Mouse (Mus musculus) stomach, embryonic 15.5 days (tissue): Measurements from ENCODE around the gene Fam243. TPM values are rescaled to one million over a fixed set of nuclear protein-coding genes. Genes with fewer than 3 reads are reported as not detected.

Experiments
- ATAC-seq: fragments of 200-750 bp; cut with Nextera tagmentation; 2 replicates; pipeline ENCODE4 v1.8.0; 2017; ENCODE audit warnings: low read depth, moderate number of reproducible peaks, moderate TSS enrichment; ENCODE audit not compliant: insufficient read depth, low FRiP score
- H3K27ac ChIP-seq: fragments of 300-500 bp; sonication (generic); 2 replicates; pipeline ENCODE4 v1.5.1; 2015; ENCODE audit warnings: mild to moderate bottlenecking, inconsistent platforms
- H3K27me3 ChIP-seq: fragments of 300-500 bp; sonication (generic); replicated peaks from 2 replicates; pipeline ENCODE4 v1.6.1; 2015; ENCODE audit warnings: inconsistent platforms
- H3K36me3 ChIP-seq: fragments of 300-500 bp; sonication (generic); 2 replicates; pipeline ENCODE4 v1.6.1; 2015; ENCODE audit warnings: inconsistent platforms
- H3K4me1 ChIP-seq: fragments of 300-500 bp; sonication (generic); 2 replicates; pipeline ENCODE4 v1.6.1; 2015; ENCODE audit warnings: inconsistent platforms
- H3K4me2 ChIP-seq: fragments of 300-500 bp; sonication (generic); 2 replicates; pipeline ENCODE4 v1.6.1; 2015; ENCODE audit warnings: mild to moderate bottlenecking, inconsistent platforms
- H3K4me3 ChIP-seq: fragments of 300-500 bp; sonication (generic); replicated peaks from 2 replicates; pipeline ENCODE4 v1.5.1; 2015; ENCODE audit warnings: inconsistent platforms
- H3K9ac ChIP-seq: fragments of 300-500 bp; sonication (generic); 2 replicates; pipeline ENCODE4 v1.6.1; 2015; ENCODE audit warnings: inconsistent platforms
- H3K9me3 ChIP-seq: fragments of 300-500 bp; sonication (generic); 2 replicates; pipeline ENCODE4 v1.6.1; 2016; ENCODE audit warnings: inconsistent platforms
- WGBS: fragments of 180-500 bp; shearing (Covaris S2); methylation state at CpG from one replicate; pipeline ENCODE4 v1.1.7; 2015; 5-methylcytosine and 5-hydroxymethylcytosine counted together
- polyA plus RNA-seq: library from polyadenylated mRNA; unstranded; fragments of >200 nt; fragmentation: Nextera tagmentation; extraction: Ambion mirVana; gene quantifications from 2 replicates; pipeline ENCODE4 v1.2.1, GENCODE M21; 2015

Gene Fam243
- polyA plus RNA-seq, 1 experiment from 2014 or later = not detected

GRCm38 (mm10) chr16:92319353-92320109, 1.7 kb downstream of the Fam243 start:
- Histone ChIP-seq H3K36me3 (no peaks in the 10 kb centered on the region), H3K4me3 (no peak overlapping the region), H3K27me3 (no peaks in the 10 kb centered on the region), H3K27ac (no peak overlapping the region), H3K4me2 (no peak overlapping the region), H3K4me1 (0 out of 2 replicates have a peak, but pooled peaks cover 2% of the 10 kb centered on the region), H3K9me3 (no peaks in the 10 kb centered on the region), H3K9ac (no peak overlapping the region)
- 58% methylated on average over 20 of the region's 20 CpGs for WGBS
- no peak for ATAC-seq

DNA sequence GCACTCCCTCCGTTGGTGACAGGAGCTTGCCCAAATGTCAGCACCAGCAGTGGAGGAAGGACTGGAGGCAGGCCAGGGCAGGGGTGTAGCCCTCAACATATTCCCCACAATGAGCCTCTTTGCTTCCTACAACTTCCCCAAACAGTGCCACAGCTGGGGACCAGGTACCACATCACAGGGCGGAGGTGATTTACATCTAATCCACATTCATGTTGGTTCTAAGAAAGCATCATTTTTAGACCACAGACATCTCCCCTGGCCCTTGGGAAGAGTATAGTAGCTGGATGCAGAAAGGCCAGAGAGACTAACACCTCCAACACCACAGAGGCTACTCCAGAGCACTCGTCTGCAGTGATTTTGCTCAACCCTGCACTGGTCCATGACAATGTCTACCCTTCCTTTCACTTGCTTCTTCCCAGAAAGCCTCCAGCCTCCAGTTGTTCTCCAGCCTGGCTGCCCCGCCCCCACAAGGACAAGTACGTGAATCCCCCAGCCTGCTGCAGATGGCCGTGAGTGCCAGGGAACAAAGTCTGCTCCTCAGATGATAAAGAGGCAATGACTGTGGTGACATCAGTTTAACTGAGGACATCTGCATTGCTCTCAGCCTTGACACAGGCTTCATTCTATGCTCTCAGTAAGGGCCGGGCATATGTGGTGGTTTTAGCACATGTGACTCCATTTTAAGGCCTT, 5.0 kb downstream of the Fam243 start:
- ATAC-seq = no peak
- Histone ChIP-seq H3K4me2 (no peak overlapping the region), H3K4me1 (no peaks in the 10 kb centered on the region), H3K27ac (no peak overlapping the region), H3K36me3 (peaks cover 5% of the 10 kb centered on the region; the same call in 1 of the 2 replicates), H3K27me3 (no peaks in the 10 kb centered on the region), H3K9me3 (no peaks in the 10 kb centered on the region), H3K4me3 (no peak overlapping the region), H3K9ac (no peak overlapping the region)
- WGBS = 71% methylated on average over 7 of the region's 7 CpGs

DNA sequence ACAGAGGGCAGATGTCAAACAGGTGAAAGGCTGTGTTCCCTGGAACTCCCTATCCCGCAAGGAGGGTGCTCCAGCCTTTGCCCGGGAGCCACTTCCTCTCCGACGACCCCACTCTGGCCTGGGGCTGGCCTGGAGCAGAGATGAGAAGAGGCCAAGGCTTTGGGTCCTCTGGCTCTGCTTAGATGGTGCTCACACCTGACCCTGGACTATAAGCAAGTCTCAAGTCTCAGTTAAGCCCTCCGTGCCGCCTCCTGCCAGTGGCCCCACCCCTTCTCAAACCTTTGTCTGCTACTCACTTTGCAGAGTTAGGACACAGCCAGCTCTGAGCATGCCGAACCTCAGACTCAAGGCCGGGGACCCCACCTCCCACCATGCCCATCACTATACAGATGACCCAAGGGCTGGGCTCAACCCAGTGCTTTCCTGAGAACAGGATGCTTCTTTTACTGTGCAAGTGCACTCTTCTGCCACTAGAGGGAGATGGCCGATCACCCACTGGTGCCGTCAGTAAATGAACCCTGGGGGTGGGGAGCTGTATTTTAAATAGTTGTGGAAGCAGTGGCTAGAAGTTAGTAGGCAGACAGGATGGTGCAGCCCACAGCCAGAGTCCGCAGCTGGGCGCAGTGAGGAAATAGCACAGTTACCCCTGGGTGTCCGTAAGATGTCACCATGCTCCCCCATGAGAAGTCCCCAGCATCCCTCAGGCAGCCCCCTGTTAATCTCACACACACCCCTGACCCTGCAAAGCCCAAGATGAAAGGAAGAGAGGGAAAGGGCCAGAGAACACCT, 7.1 kb downstream of the Fam243 start:
- Histone ChIP-seq H3K9me3 (no peaks in the 10 kb centered on the region), H3K27me3 (no peaks in the 10 kb centered on the region), H3K36me3 (peaks cover 9% of the 10 kb centered on the region; the same call in 1 of the 2 replicates), H3K4me3 (no peak overlapping the region), H3K27ac (no peak overlapping the region), H3K4me1 (no peaks in the 10 kb centered on the region), H3K4me2 (no peak overlapping the region), H3K9ac (no peak overlapping the region)
- no peak; the same call in 1 of the 2 replicates for ATAC-seq
- WGBS = 55% methylated on average over 13 of the region's 13 CpGs

DNA sequence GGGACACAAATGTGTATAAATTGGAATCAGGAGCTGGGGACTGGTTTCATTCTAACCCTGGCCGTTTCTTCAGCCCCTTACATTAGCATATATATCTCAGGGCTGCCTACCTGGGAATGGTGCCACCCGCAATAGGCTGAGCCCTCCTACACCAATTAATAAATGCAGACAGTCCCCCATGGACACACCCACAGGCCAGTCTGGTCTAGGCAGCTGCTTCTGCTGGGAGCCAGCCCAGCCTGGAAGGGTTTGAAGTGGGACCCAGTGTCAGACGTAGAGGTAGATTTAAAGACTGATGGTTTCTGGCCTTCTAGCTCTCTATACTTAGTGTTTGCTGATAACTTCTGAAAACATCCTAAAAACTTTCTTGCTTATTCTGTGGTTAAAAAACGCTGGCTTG, 12.1 kb downstream of the Fam243 start:
- WGBS = 55% methylated on average over 4 of the region's 4 CpGs
- Histone ChIP-seq H3K4me3 (no peak overlapping the region), H3K9me3 (no peaks in the 10 kb centered on the region), H3K4me2 (no peak overlapping the region), H3K27me3 (no peaks in the 10 kb centered on the region), H3K9ac (no peak overlapping the region), H3K4me1 (no peaks in the 10 kb centered on the region), H3K27ac (no peak overlapping the region), H3K36me3 (peaks cover 24% of the 10 kb centered on the region)
- no peak for ATAC-seq

- ATAC-seq = no peak
- WGBS = 76% methylated on average over 3 of the region's 3 CpGs
These were observed 13.3 kb downstream of the Fam243 start for GRCm38 (mm10) chr16:92307947-92308346.

GRCm38 (mm10) chr16:92305519-92305918, 15.7 kb downstream of the Fam243 start:
- peaks cover 19% of the 10 kb centered on the region for H3K36me3 ChIP-seq
- H3K4me2 ChIP-seq = no peak overlapping the region
- no peaks in the 10 kb centered on the region for H3K27me3 ChIP-seq
- H3K27ac ChIP-seq = no peak overlapping the region
- H3K4me3 ChIP-seq = no peak overlapping the region
- no peak overlapping the region for H3K9ac ChIP-seq
- WGBS = 81% methylated on average over 2 of the region's 2 CpGs
- H3K4me1 ChIP-seq = peaks cover 16% of the 10 kb centered on the region
- H3K9me3 ChIP-seq = no peaks in the 10 kb centered on the region
- ATAC-seq = no peak

More at GRCm38 (mm10) chr16:92307947-92308346, 13.3 kb downstream of the Fam243 start:
- no peak overlapping the region for H3K27ac ChIP-seq
- no peak overlapping the region for H3K4me2 ChIP-seq
- peaks cover 19% of the 10 kb centered on the region for H3K36me3 ChIP-seq
- H3K9me3 ChIP-seq = no peaks in the 10 kb centered on the region
- no peaks in the 10 kb centered on the region for H3K27me3 ChIP-seq
- 0 out of 2 replicates have a peak, but pooled peaks cover under 1% of the 10 kb centered on the region for H3K4me1 ChIP-seq
- H3K4me3 ChIP-seq = no peak overlapping the region
- no peak overlapping the region for H3K9ac ChIP-seq

DNA sequence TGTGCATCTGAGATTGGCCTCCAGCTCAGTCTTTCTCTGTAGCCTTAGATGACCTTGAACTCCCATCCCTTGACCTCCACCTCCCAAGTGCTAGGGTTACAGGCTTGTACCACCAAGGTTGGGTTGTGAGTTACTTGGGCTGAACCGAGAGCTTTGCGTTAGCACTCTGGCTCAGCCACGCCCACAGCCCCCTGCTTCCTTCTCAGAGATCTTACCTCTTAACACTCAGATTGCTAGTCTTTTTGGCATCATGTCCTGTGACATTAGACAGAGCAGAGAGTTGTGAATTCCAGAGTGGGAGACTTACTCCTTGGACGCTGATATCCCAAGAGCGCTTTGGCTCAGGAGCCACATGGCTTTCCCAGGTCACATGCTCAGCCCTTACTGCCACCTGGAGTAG, 18.7 kb downstream of the Fam243 start:
- peaks cover 13% of the 10 kb centered on the region; the same call in 1 of the 2 replicates for H3K36me3 ChIP-seq
- ATAC-seq = no peak; the same call in 1 of the 2 replicates
- H3K4me1 ChIP-seq = peaks cover 16% of the 10 kb centered on the region
- peak overlapping the region; percentile 69 for H3K4me3 ChIP-seq
- no peaks in the 10 kb centered on the region for H3K9me3 ChIP-seq
- H3K4me2 ChIP-seq = peak overlapping the region; percentile 81
- peak overlapping the region; percentile 55 for H3K27ac ChIP-seq
- H3K9ac ChIP-seq = no peak overlapping the region
- WGBS = 55% methylated on average over 5 of the region's 5 CpGs
- no peaks in the 10 kb centered on the region for H3K27me3 ChIP-seq

- Histone ChIP-seq H3K9ac (peak overlapping the region; percentile 59; the same call in 1 of the 2 replicates), H3K36me3 (peaks cover 13% of the 10 kb centered on the region; the same call in 1 of the 2 replicates), H3K4me2 (peak overlapping the region; percentile 81), H3K9me3 (no peaks in the 10 kb centered on the region), H3K4me1 (peaks cover 16% of the 10 kb centered on the region), H3K27ac (peak overlapping the region; percentile 55), H3K27me3 (no peaks in the 10 kb centered on the region), H3K4me3 (peak overlapping the region; percentile 69)
- ATAC-seq = no peak; the same call in 1 of the 2 replicates
- 26% methylated on average over 5 of the region's 5 CpGs for WGBS
These were observed 19.3 kb downstream of the Fam243 start for GRCm38 (mm10) chr16:92301989-92302388.

GRCm38 (mm10) chr16:92301412-92301806, 19.8 kb downstream of the Fam243 start:
- whole genome bisulfite sequencing = under 1% methylated on average over 12 of the region's 12 CpGs
- H3K27ac ChIP-seq = peak overlapping the region; percentile 55
- peak; percentile 40; the same call in 1 of the 2 replicates for ATAC-seq
- peak overlapping the region; percentile 81 for H3K4me2 ChIP-seq
- H3K27me3 ChIP-seq = no peaks in the 10 kb centered on the region
- H3K9me3 ChIP-seq = no peaks in the 10 kb centered on the region
- peak overlapping the region; percentile 69 for H3K4me3 ChIP-seq
- peaks cover 16% of the 10 kb centered on the region for H3K4me1 ChIP-seq
- H3K36me3 ChIP-seq = peaks cover 9% of the 10 kb centered on the region; the same call in 1 of the 2 replicates
- H3K9ac ChIP-seq = peak overlapping the region; percentile 59

GRCm38 (mm10) chr16:92300649-92301411, 20.4 kb downstream of the Fam243 start, which contains the start of gene Smim11:
Gene Smim11 (plus strand): TSS chr16:92301286.
- Histone ChIP-seq H3K9ac (peak within 1 kb of the TSS; percentile 59), H3K27me3 (no peaks in the 10 kb centered on the region), H3K36me3 (peaks cover 4% of the 10 kb centered on the region; the same call in 1 of the 2 replicates), H3K4me1 (peaks cover 16% of the 10 kb centered on the region), H3K27ac (peak within 1 kb of the TSS; percentile 57), H3K4me3 (peak within 1 kb of the TSS; percentile 69), H3K9me3 (no peaks in the 10 kb centered on the region), H3K4me2 (peak within 1 kb of the TSS; percentile 81)
- WGBS = 8% methylated on average over 32 of the region's 32 CpGs
- ATAC-seq = peak; percentile 91

GRCm38 (mm10) chr16:92295328-92295727, 25.9 kb downstream of the Fam243 start:
- Histone ChIP-seq H3K27me3 (no peaks in the 10 kb centered on the region), H3K27ac (no peak overlapping the region), H3K9ac (no peak overlapping the region), H3K4me2 (no peak overlapping the region), H3K4me3 (no peak overlapping the region), H3K36me3 (no peaks in the 10 kb centered on the region), H3K9me3 (no peaks in the 10 kb centered on the region), H3K4me1 (no peaks in the 10 kb centered on the region)
- 51% methylated on average over 2 of the region's 2 CpGs for WGBS
- no peak for ATAC-seq
